Mouse (Mus musculus): ENCODE measurements around the gene Lsm3. TPM values are rescaled to one million over a fixed set of nuclear protein-coding genes. Genes with fewer than 3 reads are reported as not detected.

The Lsm3 gene
- total and polyA plus RNA-seq, 3 experiments = 238 to 259 TPM; not detected in 1

- DNase-seq (ENCODE audit: low read depth, low spot score) = no peak
- Histone ChIP-seq H3K9ac (ENCODE audit: control insufficient read depth, low read depth, low read length, poor library complexity, severe bottlenecking) (no peak overlapping the region), H3K79me2 (ENCODE audit: control insufficient read depth, insufficient read depth, low read length, poor library complexity) (no peaks in the 10 kb centered on the region), H3K9me3 (replicated peaks; ENCODE audit: insufficient read depth, low read length) (no peaks in the 10 kb centered on the region), H3K4me1 (ENCODE audit: control insufficient read depth in 1 of 2, insufficient read depth in 2 of 2, low read length in 2 of 2) (no peaks in the 10 kb centered on the region), H3K36me3 (ENCODE audit: control insufficient read depth in 1 of 2, insufficient read depth in 2 of 2, low read length in 2 of 2) (no peaks in the 10 kb centered on the region), H3K27ac (ENCODE audit: control insufficient read depth, low read depth, low read length) (no peak overlapping the region), H3K4me3 (ENCODE audit: control insufficient read depth in 1 of 2, insufficient read depth in 1 of 2, low read depth in 2 of 2, low read length in 2 of 2) (no peak overlapping the region), H3K27me3 (ENCODE audit: control insufficient read depth in 1 of 2, insufficient read depth in 2 of 2, low read length in 2 of 2) (0 out of 4 replicates have a peak, but pooled peaks cover 0 to 1% of the 10 kb centered on the region in 2 experiments)
- no peak for TF ChIP-seq GABPA (IDR thresholded peaks at IDR 0.05; ENCODE audit: low read depth, low read length)
- TF ChIP-seq MAFK (IDR thresholded peaks at IDR 0.05; ENCODE audit: borderline replicate concordance, low read depth, low read length) = no peak
- no peak for TF ChIP-seq POLR2AphosphoS5 (IDR thresholded peaks at IDR 0.05; ENCODE audit: borderline replicate concordance, low read depth, low read length)
- TF ChIP-seq UBTF (IDR thresholded peaks at IDR 0.05; ENCODE audit: borderline replicate concordance, insufficient read depth, low read depth, low read length) = no peak
- TF ChIP-seq MYC (IDR thresholded peaks at IDR 0.05; ENCODE audit: low read depth, low read length) = no peak
- no peak for TF ChIP-seq MXI1 (IDR thresholded peaks at IDR 0.05; ENCODE audit: low read depth, low read length)
- TF ChIP-seq E2F4 (IDR thresholded peaks at IDR 0.05; ENCODE audit: borderline replicate concordance, low read depth, low read length) = no peak
- no peak for TF ChIP-seq CTCF (IDR thresholded peaks at IDR 0.05 in 2 of 3, conservative IDR thresholded peaks at IDR 0.05 in 1 of 3; ENCODE audit: control insufficient read depth in 1 of 3, insufficient read depth in 1 of 3, low read depth in 2 of 3, low read length in 3 of 3, poor library complexity in 1 of 3, severe bottlenecking in 1 of 3)
- TF ChIP-seq MAX (IDR thresholded peaks at IDR 0.05; ENCODE audit: low read length) = no peak
- no peak for TF ChIP-seq POLR2AphosphoS2 (IDR thresholded peaks at IDR 0.05; ENCODE audit: low read length)
- TF ChIP-seq RCOR1 (IDR thresholded peaks at IDR 0.05; ENCODE audit: low read depth, low read length) = no peak
Measured at GRCm38 (mm10) chr6:91533359-91533758, 17.6 kb downstream of the Lsm3 start.

GRCm38 (mm10) chr6:91533771-91534170 lies 18.0 kb downstream of the Lsm3 start:
- no peaks in the 10 kb centered on the region for H3K9me3 ChIP-seq (replicated peaks; ENCODE audit: insufficient read depth, low read length)

More at GRCm38 (mm10) chr6:91533771-91534170, 18.0 kb downstream of the Lsm3 start:
- no peak overlapping the region for H3K4me3 ChIP-seq (ENCODE audit: control insufficient read depth in 1 of 2, insufficient read depth in 1 of 2, low read depth in 2 of 2, low read length in 2 of 2)
- H3K27ac ChIP-seq (ENCODE audit: control insufficient read depth, low read depth, low read length) = no peak overlapping the region
- TF ChIP-seq GATA1 (IDR thresholded peaks at IDR 0.05; ENCODE audit: low read depth, low read length) (no peak), NRF1 (IDR thresholded peaks at IDR 0.05; ENCODE audit: insufficient read depth, low read depth, low read length, poor library complexity, severe bottlenecking) (no peak), SMC3 (IDR thresholded peaks at IDR 0.05; ENCODE audit: low read depth, low read length) (no peak), SIN3A (IDR thresholded peaks at IDR 0.05; ENCODE audit: low read length) (no peak), NELFE (IDR thresholded peaks at IDR 0.05; ENCODE audit: low read depth, low read length) (no peak), TAL1 (IDR thresholded peaks at IDR 0.05; ENCODE audit: low read length) (no peak), USF2 (IDR thresholded peaks at IDR 0.05; ENCODE audit: borderline replicate concordance in 1 of 2, insufficient read depth in 1 of 2, low read depth in 1 of 2, low read length in 2 of 2) (no peak), MYB (IDR thresholded peaks at IDR 0.05; ENCODE audit: low read depth, low read length) (no peak), CHD2 (IDR thresholded peaks at IDR 0.05; ENCODE audit: low read length) (no peak), MAX (IDR thresholded peaks at IDR 0.05; ENCODE audit: low read length) (no peak), ZMIZ1 (IDR thresholded peaks at IDR 0.05; ENCODE audit: low read depth, low read length) (no peak), ZNF384 (IDR thresholded peaks at IDR 0.05; ENCODE audit: low read depth, low read length) (no peak)
- H3K4me1 ChIP-seq (ENCODE audit: control insufficient read depth in 1 of 2, insufficient read depth in 2 of 2, low read length in 2 of 2) = no peaks in the 10 kb centered on the region
- 0 out of 4 replicates have a peak, but pooled peaks cover 0 to 1% of the 10 kb centered on the region in 2 experiments for H3K27me3 ChIP-seq (ENCODE audit: control insufficient read depth in 1 of 2, insufficient read depth in 2 of 2, low read length in 2 of 2)
- no peaks in the 10 kb centered on the region for H3K36me3 ChIP-seq (ENCODE audit: control insufficient read depth in 1 of 2, insufficient read depth in 2 of 2, low read length in 2 of 2)
- H3K79me2 ChIP-seq (ENCODE audit: control insufficient read depth, insufficient read depth, low read length, poor library complexity) = no peaks in the 10 kb centered on the region
- H3K9ac ChIP-seq (ENCODE audit: control insufficient read depth, low read depth, low read length, poor library complexity, severe bottlenecking) = no peak overlapping the region
- DNase-seq (ENCODE audit: low read depth, low spot score) = no peak
